Mouse (Mus musculus): Measurements from ENCODE around the gene 4930544G11Rik. TPM values are rescaled to one million over a fixed set of nuclear protein-coding genes. Genes with fewer than 3 reads are reported as not detected.

Gene 4930544G11Rik
- polyA plus RNA-seq (2015; fragmentation: Nextera tagmentation; extraction: Ambion mirVana) = not detected in 2 replicates

DNA sequence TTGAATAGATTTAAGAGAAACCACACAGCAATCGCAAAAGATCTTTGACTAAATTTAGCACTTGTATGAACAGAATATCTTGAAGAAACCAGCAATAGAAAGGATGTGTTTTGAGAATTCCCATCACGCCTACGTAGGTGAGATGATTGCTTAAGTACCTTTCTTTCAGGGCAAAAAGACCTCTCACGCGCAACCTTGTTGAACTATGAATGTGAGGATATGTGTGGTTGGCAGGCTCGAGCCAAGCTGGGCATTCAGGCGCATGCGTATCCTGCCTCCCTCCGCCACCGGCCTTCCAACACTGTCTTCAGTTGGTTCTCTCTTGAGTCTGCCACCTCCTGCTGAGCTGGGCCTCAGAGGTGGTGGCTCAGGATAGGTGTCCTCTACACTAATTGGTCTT is at the start of gene 4930544G11Rik:
4930544G11Rik (plus strand) TSS at position 301 of the 400 bp plus-strand sequence.
- H3K27me3 ChIP-seq = no peaks in the 10 kb centered on the region
- no peak for ATAC-seq (ENCODE audit: insufficient number of reproducible peaks, low FRiP score, low TSS enrichment, low read depth)
- no peak within 1 kb of the TSS for H3K4me2 ChIP-seq
- H3K9ac ChIP-seq = no peak within 1 kb of the TSS
- no peaks in the 10 kb centered on the region for H3K4me1 ChIP-seq
- H3K9me3 ChIP-seq = no peaks in the 10 kb centered on the region
- no peaks in the 10 kb centered on the region for H3K36me3 ChIP-seq
- 95% methylated on average over 10 of the region's 10 CpGs for WGBS
- H3K27ac ChIP-seq = no peak within 1 kb of the TSS
- H3K4me3 ChIP-seq = no peak within 1 kb of the TSS

DNA sequence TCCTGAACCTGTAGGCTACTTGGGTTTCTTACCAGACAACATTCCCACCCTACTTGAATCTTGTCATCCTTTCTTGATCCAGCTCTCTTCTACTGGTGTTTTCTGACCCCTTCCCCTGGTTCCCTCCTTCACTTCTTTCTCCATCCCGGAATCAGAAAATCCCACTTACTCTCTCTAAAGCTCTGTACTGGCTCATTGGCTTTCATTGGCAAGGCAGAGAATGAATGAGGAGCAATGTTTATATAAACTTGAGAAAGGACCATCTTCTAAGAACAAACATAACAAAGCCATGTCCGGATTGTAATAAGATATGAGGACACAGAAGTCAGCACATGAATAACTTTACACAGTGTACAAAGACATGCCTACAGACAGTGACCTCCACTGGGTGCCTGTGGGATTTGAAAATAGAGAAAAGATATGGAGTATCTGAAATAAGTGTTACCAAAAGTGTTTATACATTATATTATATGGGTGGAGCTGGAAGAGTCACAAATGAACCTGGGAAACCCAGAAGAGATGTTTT is 45.7 kb upstream of the 4930544G11Rik start:
- Histone ChIP-seq H3K4me3 (no peak overlapping the region), H3K27me3 (no peaks in the 10 kb centered on the region), H3K4me2 (no peak overlapping the region), H3K4me1 (no peaks in the 10 kb centered on the region), H3K27ac (no peak overlapping the region), H3K9ac (no peak overlapping the region), H3K9me3 (no peaks in the 10 kb centered on the region), H3K36me3 (peaks cover 36% of the 10 kb centered on the region)
- WGBS = 88% methylated on average over 2 of the region's 2 CpGs
- ATAC-seq (ENCODE audit: insufficient number of reproducible peaks, low FRiP score, low TSS enrichment, low read depth) = no peak

GRCm38 (mm10) chr6:65915421-65915820 is 37.0 kb upstream of the 4930544G11Rik start:
- Histone ChIP-seq H3K4me1 (no peaks in the 10 kb centered on the region), H3K36me3 (0 out of 2 replicates have a peak, but pooled peaks cover 6% of the 10 kb centered on the region), H3K9ac (no peak overlapping the region), H3K27ac (no peak overlapping the region), H3K9me3 (no peaks in the 10 kb centered on the region), H3K4me2 (no peak overlapping the region), H3K4me3 (no peak overlapping the region), H3K27me3 (no peaks in the 10 kb centered on the region)
- no peak for ATAC-seq (ENCODE audit: insufficient number of reproducible peaks, low FRiP score, low TSS enrichment, low read depth)
- 82% methylated on average over 5 of the region's 5 CpGs for WGBS

GRCm38 (mm10) chr6:65921703-65922102 is 30.7 kb upstream of the 4930544G11Rik start:
- Histone ChIP-seq H3K4me3 (no peak overlapping the region), H3K27ac (no peak overlapping the region), H3K27me3 (no peaks in the 10 kb centered on the region), H3K4me2 (no peak overlapping the region), H3K9me3 (no peaks in the 10 kb centered on the region), H3K4me1 (no peaks in the 10 kb centered on the region), H3K36me3 (0 out of 2 replicates have a peak, but pooled peaks cover 3% of the 10 kb centered on the region), H3K9ac (no peak overlapping the region)
- ATAC-seq (ENCODE audit: insufficient number of reproducible peaks, low FRiP score, low TSS enrichment, low read depth) = no peak
- WGBS = 74% methylated on average over 3 of the region's 3 CpGs

DNA sequence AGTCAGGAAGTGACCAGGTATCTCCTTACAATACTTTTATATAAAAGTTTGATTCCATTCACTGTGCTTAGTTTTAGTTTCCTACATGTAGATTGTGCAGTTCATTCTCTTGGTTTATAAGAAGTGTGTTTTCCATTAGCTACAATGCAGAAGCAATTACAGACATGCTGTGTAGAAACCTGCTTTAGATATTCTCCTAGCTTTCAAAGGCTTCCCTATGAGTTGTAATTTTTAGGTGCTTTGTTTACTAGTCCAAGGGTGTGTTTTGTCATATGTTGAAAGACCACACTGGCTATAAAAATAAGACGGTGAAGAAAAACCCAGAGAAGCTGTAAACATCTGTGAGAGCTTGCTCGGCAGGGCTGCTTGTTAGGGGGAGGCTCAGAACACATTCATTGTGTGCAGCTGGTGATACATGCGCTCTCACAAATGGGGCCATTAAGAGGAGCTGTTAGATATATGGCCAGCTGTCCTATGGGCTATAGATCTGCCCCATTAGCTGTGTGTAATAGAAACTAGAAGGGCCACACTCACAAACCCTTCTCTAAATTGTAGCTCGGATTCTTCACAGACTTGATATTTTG is 28.8 kb upstream of the 4930544G11Rik start:
- Histone ChIP-seq H3K4me2 (no peak overlapping the region), H3K27me3 (no peaks in the 10 kb centered on the region), H3K4me1 (no peaks in the 10 kb centered on the region), H3K36me3 (0 out of 2 replicates have a peak, but pooled peaks cover 3% of the 10 kb centered on the region), H3K9me3 (no peaks in the 10 kb centered on the region), H3K9ac (no peak overlapping the region), H3K4me3 (no peak overlapping the region), H3K27ac (no peak overlapping the region)
- 30% methylated on average over 4 of the region's 4 CpGs for WGBS
- 0 out of 2 replicates have a peak, but pooled peaks have one; percentile 55 for ATAC-seq (ENCODE audit: insufficient number of reproducible peaks, low FRiP score, low TSS enrichment, low read depth)

DNA sequence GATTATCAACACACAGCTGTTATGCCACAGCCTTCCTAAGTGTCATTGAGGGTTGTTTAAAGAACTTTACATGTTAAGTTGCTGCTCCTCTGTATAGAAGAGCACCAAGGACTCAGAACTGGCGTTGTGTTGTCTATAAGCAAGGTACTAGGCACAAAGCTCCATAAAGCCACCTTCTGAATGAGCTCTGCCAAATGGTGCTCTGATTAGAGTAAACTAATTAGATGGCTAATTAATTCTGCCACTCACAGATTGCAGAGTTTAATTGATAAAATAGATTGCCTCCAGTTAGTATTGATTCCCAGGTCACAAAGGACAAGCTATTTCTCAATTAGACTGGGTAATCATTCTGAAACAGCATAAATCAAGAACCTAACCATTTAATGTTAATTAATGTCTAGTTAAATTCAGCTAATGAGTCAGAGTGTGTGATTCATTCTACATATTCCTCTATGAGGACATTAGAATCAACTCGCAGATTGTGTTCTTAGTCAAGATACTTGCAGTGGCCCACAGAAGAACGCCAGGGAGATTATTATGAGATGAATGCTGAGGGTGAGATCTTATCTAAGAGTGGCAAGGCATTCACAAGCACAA is 26.6 kb upstream of the 4930544G11Rik start:
- 83% methylated on average over 3 of the region's 3 CpGs for WGBS
- H3K36me3 ChIP-seq = 0 out of 2 replicates have a peak, but pooled peaks cover 8% of the 10 kb centered on the region
- no peak overlapping the region for H3K4me2 ChIP-seq
- ATAC-seq (ENCODE audit: insufficient number of reproducible peaks, low FRiP score, low TSS enrichment, low read depth) = no peak
- H3K27me3 ChIP-seq = no peaks in the 10 kb centered on the region
- H3K4me3 ChIP-seq = no peak overlapping the region
- no peaks in the 10 kb centered on the region for H3K9me3 ChIP-seq
- no peaks in the 10 kb centered on the region for H3K4me1 ChIP-seq
- H3K27ac ChIP-seq = no peak overlapping the region
- H3K9ac ChIP-seq = no peak overlapping the region

- H3K36me3 ChIP-seq = peaks cover 11% of the 10 kb centered on the region; the same call in 1 of the 2 replicates
- H3K27me3 ChIP-seq = no peaks in the 10 kb centered on the region
- H3K9me3 ChIP-seq = no peaks in the 10 kb centered on the region
- no peak overlapping the region for H3K9ac ChIP-seq
- no peak overlapping the region for H3K4me2 ChIP-seq
- ATAC-seq (ENCODE audit: insufficient number of reproducible peaks, low FRiP score, low TSS enrichment, low read depth) = no peak
- no peaks in the 10 kb centered on the region for H3K4me1 ChIP-seq
- 95% methylated on average over 1 of the region's 1 CpGs for WGBS
- H3K27ac ChIP-seq = no peak overlapping the region
- no peak overlapping the region for H3K4me3 ChIP-seq
Observed at GRCm38 (mm10) chr6:65930523-65930922, 21.9 kb upstream of the 4930544G11Rik start.

DNA sequence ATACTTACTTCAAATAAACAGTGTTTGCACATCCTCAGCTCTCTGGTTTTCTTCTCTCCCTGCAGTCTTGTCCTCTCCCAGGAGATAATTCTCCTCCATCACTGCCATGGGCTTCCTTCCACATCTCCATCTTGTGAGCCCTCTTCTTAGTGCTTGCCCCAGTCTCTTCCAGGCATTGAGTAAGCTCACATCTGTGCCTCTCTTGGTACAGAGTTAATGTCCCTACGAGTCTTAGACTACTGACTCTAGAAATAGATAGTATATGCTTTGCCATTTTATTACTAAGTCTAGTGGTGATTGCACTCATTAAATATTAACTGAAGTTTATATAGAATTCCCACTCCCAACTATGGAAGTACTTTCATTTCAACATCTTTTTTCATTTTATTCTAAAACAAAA is 19.6 kb upstream of the 4930544G11Rik start:
- Histone ChIP-seq H3K27ac (no peak overlapping the region), H3K4me1 (no peaks in the 10 kb centered on the region), H3K9ac (no peak overlapping the region), H3K4me3 (no peak overlapping the region), H3K9me3 (no peaks in the 10 kb centered on the region), H3K4me2 (no peak overlapping the region), H3K36me3 (peaks cover 11% of the 10 kb centered on the region; the same call in 1 of the 2 replicates), H3K27me3 (no peaks in the 10 kb centered on the region)
- ATAC-seq (ENCODE audit: insufficient number of reproducible peaks, low FRiP score, low TSS enrichment, low read depth) = no peak
- 54% methylated on average over 1 of the region's 1 CpGs for whole genome bisulfite sequencing

DNA sequence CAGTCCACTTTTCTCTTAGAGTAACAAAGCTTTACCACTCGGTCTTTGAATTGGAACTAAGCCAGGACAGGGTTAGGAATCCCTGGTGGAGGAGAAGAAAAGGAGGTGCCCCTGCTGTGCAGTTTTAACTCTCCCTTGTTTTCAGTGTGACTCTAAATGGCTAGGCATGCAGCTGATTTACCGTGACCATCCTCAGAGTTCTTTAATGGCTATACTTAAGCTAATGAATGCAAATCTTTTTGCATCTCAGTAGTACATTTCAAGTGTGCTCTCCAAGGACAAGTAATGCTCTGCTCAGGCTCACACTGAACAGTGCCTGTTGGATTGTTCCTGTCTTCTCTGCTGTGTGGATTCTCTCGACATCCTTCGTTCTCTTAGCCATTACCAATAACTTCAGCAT is 19.2 kb upstream of the 4930544G11Rik start:
- no peak overlapping the region for H3K4me3 ChIP-seq
- no peak overlapping the region for H3K9ac ChIP-seq
- H3K27ac ChIP-seq = no peak overlapping the region
- peaks cover 11% of the 10 kb centered on the region; the same call in 1 of the 2 replicates for H3K36me3 ChIP-seq
- WGBS = 48% methylated on average over 4 of the region's 4 CpGs
- no peak overlapping the region for H3K4me2 ChIP-seq
- H3K4me1 ChIP-seq = no peaks in the 10 kb centered on the region
- H3K27me3 ChIP-seq = no peaks in the 10 kb centered on the region
- no peaks in the 10 kb centered on the region for H3K9me3 ChIP-seq
- ATAC-seq (ENCODE audit: insufficient number of reproducible peaks, low FRiP score, low TSS enrichment, low read depth) = no peak

DNA sequence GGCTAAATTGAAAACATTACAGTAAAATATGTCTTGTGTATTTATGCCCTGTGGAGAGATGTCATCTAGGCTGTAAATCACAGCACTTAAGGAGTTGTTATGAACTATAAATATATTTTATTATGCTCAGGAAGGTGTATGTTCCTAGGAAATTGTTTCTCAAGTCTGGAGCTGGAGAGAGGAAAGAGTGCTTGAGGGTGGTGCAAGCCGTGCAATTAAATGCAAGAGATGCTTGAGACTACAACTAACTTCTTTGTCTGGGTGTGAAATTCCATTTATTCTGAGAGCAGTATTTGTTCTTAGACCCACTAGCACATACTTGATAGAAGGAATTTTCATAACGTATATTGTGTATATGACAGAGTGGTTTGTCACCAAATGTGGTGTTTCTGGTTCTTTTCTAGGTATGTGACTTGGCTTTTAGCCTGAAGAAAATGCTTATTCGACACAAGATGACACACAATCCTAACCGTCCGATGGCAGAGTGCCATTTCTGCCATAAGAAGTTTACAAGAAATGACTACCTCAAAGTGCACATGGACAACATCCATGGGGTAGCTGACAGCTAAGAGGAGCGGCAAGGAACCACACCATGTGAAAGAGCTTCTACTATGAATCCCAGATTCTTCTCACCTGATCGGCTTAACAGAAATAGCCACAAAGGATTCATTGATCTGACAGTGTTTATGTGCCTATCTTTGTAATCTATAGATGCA is 16.7 kb upstream of the 4930544G11Rik start:
- 59% methylated on average over 7 of the region's 7 CpGs for WGBS
- ATAC-seq (ENCODE audit: insufficient number of reproducible peaks, low FRiP score, low TSS enrichment, low read depth) = no peak
- H3K9me3 ChIP-seq = no peaks in the 10 kb centered on the region; the same call in 1 of the 2 replicates
- H3K4me2 ChIP-seq = no peak overlapping the region
- no peak overlapping the region for H3K27ac ChIP-seq
- H3K4me1 ChIP-seq = no peaks in the 10 kb centered on the region
- H3K9ac ChIP-seq = no peak overlapping the region
- peaks cover 5% of the 10 kb centered on the region; the same call in 1 of the 2 replicates for H3K36me3 ChIP-seq
- no peak overlapping the region for H3K4me3 ChIP-seq
- no peaks in the 10 kb centered on the region for H3K27me3 ChIP-seq

- Histone ChIP-seq H3K9me3 (no peaks in the 10 kb centered on the region), H3K4me2 (no peak overlapping the region), H3K27ac (no peak overlapping the region), H3K27me3 (no peaks in the 10 kb centered on the region), H3K36me3 (no peaks in the 10 kb centered on the region), H3K9ac (no peak overlapping the region), H3K4me1 (no peaks in the 10 kb centered on the region), H3K4me3 (no peak overlapping the region)
- no peak for ATAC-seq (ENCODE audit: insufficient number of reproducible peaks, low FRiP score, low TSS enrichment, low read depth)
- WGBS = 90% methylated on average over 6 of the region's 6 CpGs
Observed at GRCm38 (mm10) chr6:65950492-65950891, 1.9 kb upstream of the 4930544G11Rik start.

Data from limb, embryonic 15.5 days (tissue).